Mouse (Mus musculus) yolk sac, embryonic 10.5 days (tissue): ENCODE results near the gene Gm16867.
"Not testable (repeated sequence)": the region's sequence is repeated elsewhere in the genome, so short reads cannot be mapped to it uniquely, and the experiment has no call there.

ENCODE experiments used
- DNase-seq: peaks from one replicate; pipeline ENCODE4 v3.0.0-alpha.2; 2017; ENCODE audit warnings: low spot score

Gene Gm16867

GRCm38 (mm10) chr14:69503174-69503573, at the start of gene Gm16867:
Gm16867 (minus strand) TSS chr14:69503362.
- DNase-seq = not testable (repeated sequence)

GRCm38 (mm10) chr14:69547310-69547709, 44.1 kb upstream of the Gm16867 start:
- DNase-seq = not testable (repeated sequence)

GRCm38 (mm10) chr14:69545052-69545451, 41.9 kb upstream of the Gm16867 start:
- not testable (repeated sequence) for DNase-seq

- DNase-seq = not testable (repeated sequence)
Measured at GRCm38 (mm10) chr14:69544033-69544432, 40.9 kb upstream of the Gm16867 start.

- DNase-seq = not testable (repeated sequence)
Measured at GRCm38 (mm10) chr14:69542695-69543094, 39.5 kb upstream of the Gm16867 start.

- not testable (repeated sequence) for DNase-seq
Measured at GRCm38 (mm10) chr14:69540113-69540512, 37.0 kb upstream of the Gm16867 start.

GRCm38 (mm10) chr14:69536539-69536938, 33.4 kb upstream of the Gm16867 start:
- DNase-seq = not testable (repeated sequence)

GRCm38 (mm10) chr14:69526202-69526601, 23.0 kb upstream of the Gm16867 start:
- DNase-seq = not testable (repeated sequence)

GRCm38 (mm10) chr14:69523001-69523400, 19.8 kb upstream of the Gm16867 start:
- DNase-seq = not testable (repeated sequence)

GRCm38 (mm10) chr14:69520810-69521209, 17.6 kb upstream of the Gm16867 start:
- DNase-seq = not testable (repeated sequence)

GRCm38 (mm10) chr14:69512449-69512848, 9.3 kb upstream of the Gm16867 start, which contains the start of gene Gm27179:
Gm27179 (minus strand) TSS chr14:69512549.
- DNase-seq = not testable (repeated sequence)

GRCm38 (mm10) chr14:69507000-69507399, 3.8 kb upstream of the Gm16867 start:
- not testable (repeated sequence) for DNase-seq

- DNase-seq = not testable (repeated sequence)
Measured at GRCm38 (mm10) chr14:69502440-69503150, 567 bp downstream of the Gm16867 start.

- not testable (repeated sequence) for DNase-seq
Measured at GRCm38 (mm10) chr14:69496259-69496658, 6.9 kb downstream of the Gm16867 start.

GRCm38 (mm10) chr14:69494946-69495345, 8.2 kb downstream of the Gm16867 start:
- DNase-seq = not testable (repeated sequence)

- DNase-seq = not testable (repeated sequence)
Measured at GRCm38 (mm10) chr14:69494522-69494921, 8.6 kb downstream of the Gm16867 start.

GRCm38 (mm10) chr14:69488001-69488400, 15.2 kb downstream of the Gm16867 start:
- DNase-seq = not testable (repeated sequence)

- not testable (repeated sequence) for DNase-seq
Measured at GRCm38 (mm10) chr14:69485466-69486135, 17.6 kb downstream of the Gm16867 start.

- not testable (repeated sequence) for DNase-seq
Measured at GRCm38 (mm10) chr14:69473941-69474646, 29.1 kb downstream of the Gm16867 start.

- DNase-seq = not testable (repeated sequence)
Measured at GRCm38 (mm10) chr14:69473322-69473721, 29.8 kb downstream of the Gm16867 start.

- not testable (repeated sequence) for DNase-seq
Measured at GRCm38 (mm10) chr14:69470122-69470708, 32.9 kb downstream of the Gm16867 start.
